Comparison of ENCODE assay signal across 8 mouse cellular contexts in the genomic region with DNA sequence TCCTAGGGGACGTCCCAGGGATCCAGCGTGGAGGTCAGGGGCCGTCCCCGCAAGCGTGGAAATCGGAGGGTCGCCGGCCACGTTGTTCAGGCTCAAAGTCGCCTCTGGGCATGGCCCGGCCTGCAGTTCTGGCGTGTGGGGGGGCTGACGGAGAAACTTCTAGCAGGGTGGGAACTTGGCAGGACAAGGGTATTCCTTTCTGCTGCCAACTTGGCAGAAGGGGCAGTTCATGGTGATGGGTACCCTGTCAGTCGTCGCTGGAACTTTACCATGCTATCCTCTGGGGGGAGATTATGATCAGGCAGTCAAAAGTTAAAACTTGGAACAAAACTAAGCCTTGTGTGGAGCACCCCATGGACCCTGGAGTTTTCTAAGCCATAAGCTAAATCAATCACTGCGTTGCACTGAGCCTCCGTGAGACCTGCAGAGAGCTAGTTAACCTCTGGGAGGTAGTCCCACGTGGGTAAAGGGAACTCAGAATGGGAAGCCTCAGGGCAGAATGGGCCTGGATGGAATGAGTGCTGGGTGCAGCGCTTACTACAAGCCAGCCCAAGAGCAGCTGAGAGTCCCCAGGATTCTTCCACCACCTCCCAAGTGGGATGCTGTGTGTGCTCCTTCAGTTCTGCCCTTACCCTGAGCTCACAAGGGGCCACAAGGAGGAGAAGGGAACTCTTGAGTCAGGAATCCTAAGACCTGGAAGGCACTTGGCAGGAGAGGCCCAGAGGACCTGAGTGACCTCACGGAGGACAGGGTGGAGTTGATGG. TPM values are rescaled to one million over a fixed set of nuclear protein-coding genes. Genes with fewer than 3 reads are reported as not detected.
DNase-seq lines count a peak whose midpoint lies in the region; ATAC-seq and TF ChIP-seq lines count a peak whose summit lies in the region.

No protein-coding gene starts in this region.

- no peaks in the 10 kb centered on the region for H3K4me1 ChIP-seq in cerebellum, adult 2 months (ENCODE audit: control insufficient read depth, insufficient read depth, low read length)
- H3K4me1 ChIP-seq in heart, embryonic 14.5 days (ENCODE audit: control insufficient read depth in 2 of 2, insufficient read depth in 2 of 2, low read length in 2 of 2) = peaks cover 62 to 63% of the 10 kb centered on the region in 2 experiments
- peaks cover 60% of the 10 kb centered on the region for H3K4me1 ChIP-seq in limb, embryonic 12.5 days (replicated peaks)
- peaks cover 57% of the 10 kb centered on the region for H3K4me1 ChIP-seq in neural tube, embryonic 13.5 days (replicated peaks)

- no peak for TF ChIP-seq CTCF in cerebellum, adult 2 months (IDR thresholded peaks at IDR 0.05; ENCODE audit: borderline replicate concordance, insufficient read depth, low read depth, low read length)

- peak overlapping the region; percentile 96 for H3K9ac ChIP-seq in heart, embryonic 14.5 days (ENCODE audit: low read length)
- H3K9ac ChIP-seq in limb, embryonic 12.5 days (replicated peaks) = peak overlapping the region; percentile 88
- peak overlapping the region; percentile 70 for H3K9ac ChIP-seq in neural tube, embryonic 13.5 days

- no peak for ATAC-seq in heart, embryonic 14.5 days (ENCODE audit: insufficient number of reproducible peaks, insufficient read depth, low FRiP score, low read depth)
- ATAC-seq in limb, embryonic 12.5 days (ENCODE audit: insufficient number of reproducible peaks, insufficient read depth, low FRiP score, low TSS enrichment, low read depth) = no peak
- peak; percentile 24; the same call in 1 of the 2 replicates for ATAC-seq in neural tube, embryonic 13.5 days (ENCODE audit: low read depth)

- no peak overlapping the region for H3K27ac ChIP-seq in cerebellum, adult 2 months (ENCODE audit: insufficient read depth, low read length)
- peak overlapping the region; percentile 85 to 90 for H3K27ac ChIP-seq in heart, embryonic 14.5 days (replicated peaks in 1 of 2; ENCODE audit: control insufficient read depth in 1 of 2, insufficient read depth in 1 of 2, low read depth in 2 of 2, low read length in 2 of 2)
- peak overlapping the region; percentile 77 for H3K27ac ChIP-seq in limb, embryonic 12.5 days
- H3K27ac ChIP-seq in neural tube, embryonic 13.5 days (replicated peaks) = peak overlapping the region; percentile 71

- H3K9me3 ChIP-seq in heart, embryonic 14.5 days (ENCODE audit: control insufficient read depth, low read length) = no peaks in the 10 kb centered on the region
- H3K9me3 ChIP-seq in limb, embryonic 12.5 days = no peaks in the 10 kb centered on the region
- H3K9me3 ChIP-seq in neural tube, embryonic 13.5 days = no peaks in the 10 kb centered on the region

- 21% methylated on average over 20 of the region's 20 CpGs for WGBS in cerebellum, adult 2 months
- 0% methylated on average over 20 of the region's 20 CpGs for WGBS in heart, embryonic 14.5 days
- 3% methylated on average over 20 of the region's 20 CpGs for WGBS in limb, embryonic 12.5 days
- WGBS in neural tube, embryonic 13.5 days = 4% methylated on average over 20 of the region's 20 CpGs

- peak overlapping the region; percentile 83 for H3K4me2 ChIP-seq in heart, embryonic 14.5 days (ENCODE audit: low read length)
- peak overlapping the region; percentile 86 for H3K4me2 ChIP-seq in limb, embryonic 12.5 days
- peak overlapping the region; percentile 93 for H3K4me2 ChIP-seq in neural tube, embryonic 13.5 days

- peaks cover 8% of the 10 kb centered on the region; the same call in 1 of the 2 replicates for H3K36me3 ChIP-seq in heart, embryonic 14.5 days (ENCODE audit: control insufficient read depth, insufficient read depth, low read length)
- H3K36me3 ChIP-seq in limb, embryonic 12.5 days = no peaks in the 10 kb centered on the region
- no peaks in the 10 kb centered on the region for H3K36me3 ChIP-seq in neural tube, embryonic 13.5 days

- TF ChIP-seq POLR2A in cerebellum, adult 2 months (IDR thresholded peaks at IDR 0.05; ENCODE audit: borderline replicate concordance, insufficient read depth, low read length) = no peak

- peak overlapping the region; percentile 41 for H3K4me3 ChIP-seq in cerebellum, adult 2 months (replicated peaks; ENCODE audit: insufficient read depth, low read depth, low read length)
- H3K4me3 ChIP-seq in heart, embryonic 14.5 days (ENCODE audit: control insufficient read depth in 1 of 2, insufficient read depth in 1 of 2, low read depth in 1 of 2, low read length in 2 of 2) = peak overlapping the region; percentile 87 to 88
- peak overlapping the region; percentile 78 for H3K4me3 ChIP-seq in limb, embryonic 12.5 days (replicated peaks)
- H3K4me3 ChIP-seq in neural tube, embryonic 13.5 days = peak overlapping the region; percentile 57

- H3K27me3 ChIP-seq in cerebellum, adult 2 months (ENCODE audit: control insufficient read depth, insufficient read depth, low read length) = no peaks in the 10 kb centered on the region
- no peaks in the 10 kb centered on the region for H3K27me3 ChIP-seq in heart, embryonic 14.5 days (ENCODE audit: control insufficient read depth, insufficient read depth, low read length)
- H3K27me3 ChIP-seq in limb, embryonic 12.5 days = no peaks in the 10 kb centered on the region
- H3K27me3 ChIP-seq in neural tube, embryonic 13.5 days = no peaks in the 10 kb centered on the region; the same call in 1 of the 2 replicates

- DNase-seq in cerebellum, adult 2 months = no peak
- no peak for DNase-seq in cerebellum, adult 9-10 months
- peak; percentile 66 for DNase-seq in Muller cell, postnatal 12 days (ENCODE audit: inconsistent ontology term)
- no peak for DNase-seq in layer of hippocampus, postnatal 36 days
- DNase-seq in right cerebral cortex, postnatal 36 days (ENCODE audit: low spot score in 2 of 2) = no peak

RNA-seq across cellular contexts. Expression of gene Hspg2, which starts 0.7 kb away (rescaled TPM):
- polyA plus RNA-seq in cerebellum, adult 2 months (2012; rRNA removed) = 2.8 and 3.1 TPM in 2 replicates
- 67.5 and 68.3 TPM in 2 replicates for polyA plus RNA-seq in heart, embryonic 14.5 days (2014; fragmentation: Nextera tagmentation; extraction: Ambion mirVana)
- polyA plus RNA-seq in limb, embryonic 12.5 days (2016; fragmentation: Nextera tagmentation; extraction: Ambion mirVana) = 14.3 and 18.8 TPM in 2 replicates
- 8.6 and 9.6 TPM in 2 replicates for polyA plus RNA-seq in neural tube, embryonic 13.5 days (2015; fragmentation: Nextera tagmentation; extraction: Ambion mirVana)
- 1 to 10 TPM; 6.4 to 7.3 TPM for total RNA-seq in layer of hippocampus, postnatal 36 days (2021)

RNA-seq across cellular contexts. Expression of gene 1700013G24Rik, which starts 16.2 kb away (rescaled TPM):
- not detected in 2 replicates for polyA plus RNA-seq in cerebellum, adult 2 months (2012; rRNA removed)
- polyA plus RNA-seq in heart, embryonic 14.5 days (2014; fragmentation: Nextera tagmentation; extraction: Ambion mirVana) = not detected in 2 replicates
- not detected in 2 replicates for polyA plus RNA-seq in limb, embryonic 12.5 days (2016; fragmentation: Nextera tagmentation; extraction: Ambion mirVana)
- not detected in 2 replicates for polyA plus RNA-seq in neural tube, embryonic 13.5 days (2015; fragmentation: Nextera tagmentation; extraction: Ambion mirVana)
- not detected for total RNA-seq in layer of hippocampus, postnatal 36 days (2021)

RNA-seq across cellular contexts. Expression of gene Cela3b, which starts 38.9 kb away (rescaled TPM):
- not detected in 2 replicates for polyA plus RNA-seq in cerebellum, adult 2 months (2012; rRNA removed)
- not detected in 2 replicates for polyA plus RNA-seq in heart, embryonic 14.5 days (2014; fragmentation: Nextera tagmentation; extraction: Ambion mirVana)
- polyA plus RNA-seq in limb, embryonic 12.5 days (2016; fragmentation: Nextera tagmentation; extraction: Ambion mirVana) = not detected in 2 replicates
- not detected in 2 replicates for polyA plus RNA-seq in neural tube, embryonic 13.5 days (2015; fragmentation: Nextera tagmentation; extraction: Ambion mirVana)
- not detected for total RNA-seq in layer of hippocampus, postnatal 36 days (2021)

RNA-seq across cellular contexts. Expression of gene Cela3a, which starts 59.7 kb away (rescaled TPM):
- not detected in 2 replicates for polyA plus RNA-seq in cerebellum, adult 2 months (2012; rRNA removed)
- not detected in 2 replicates for polyA plus RNA-seq in heart, embryonic 14.5 days (2014; fragmentation: Nextera tagmentation; extraction: Ambion mirVana)
- not detected in 2 replicates for polyA plus RNA-seq in limb, embryonic 12.5 days (2016; fragmentation: Nextera tagmentation; extraction: Ambion mirVana)
- polyA plus RNA-seq in neural tube, embryonic 13.5 days (2015; fragmentation: Nextera tagmentation; extraction: Ambion mirVana) = not detected in 2 replicates
- not detected for total RNA-seq in layer of hippocampus, postnatal 36 days (2021)
